Mouse (Mus musculus) hindbrain, embryonic 11.5 days (tissue): ENCODE data around the gene Dip2c. TPM values are rescaled to one million over a fixed set of nuclear protein-coding genes. Genes with fewer than 3 reads are reported as not detected.
A peak's percentile ranks its signal among the peaks of the same experiment; 100 is the strongest.

Source experiments
- ATAC-seq: fragments of 200-750 bp; cut with Nextera tagmentation; 2 replicates; pipeline ENCODE4 v1.8.0; 2017; ENCODE audit warnings: mild to moderate bottlenecking, moderate TSS enrichment, moderate library complexity; ENCODE audit not compliant: low FRiP score
- DNase-seq: peaks from one replicate; pipeline ENCODE4 v3.0.0-alpha.2; 2015; ENCODE audit warnings: low spot score
- H3K27ac ChIP-seq: fragments of 300-500 bp; sonication (generic); 2 replicates; pipeline ENCODE4 v1.5.1; 2014; ENCODE audit warnings: mild to moderate bottlenecking, low read depth, low read length
- H3K27me3 ChIP-seq: fragments of 300-500 bp; sonication (generic); 2 replicates; pipeline ENCODE4 v1.6.1; 2014; ENCODE audit warnings: mild to moderate bottlenecking, low read length, moderate library complexity, mixed read lengths; ENCODE audit not compliant: control insufficient read depth, insufficient read depth
- H3K36me3 ChIP-seq: fragments of 300-500 bp; sonication (generic); 2 replicates; pipeline ENCODE4 v1.6.1; 2014; ENCODE audit warnings: mild to moderate bottlenecking, low read length, moderate library complexity, mixed read lengths; ENCODE audit not compliant: control insufficient read depth, insufficient read depth
- H3K4me1 ChIP-seq: fragments of 300-500 bp; sonication (generic); replicated peaks from 2 replicates; pipeline ENCODE4 v1.6.1; 2014; ENCODE audit warnings: low read length, mixed read lengths; ENCODE audit not compliant: control insufficient read depth, insufficient read depth
- H3K4me2 ChIP-seq: fragments of 300-500 bp; sonication (generic); replicated peaks from 2 replicates; pipeline ENCODE4 v1.6.1; 2014; ENCODE audit warnings: mild to moderate bottlenecking, low read depth, low read length
- H3K4me3 ChIP-seq: fragments of 300-500 bp; sonication (generic); 2 replicates; pipeline ENCODE4 v1.5.1; 2014; ENCODE audit warnings: low read depth, low read length
- H3K9ac ChIP-seq: fragments of 300-500 bp; sonication (generic); 2 replicates; pipeline ENCODE4 v1.6.1; 2014; ENCODE audit warnings: low read depth, low read length
- H3K9me3 ChIP-seq: fragments of 300-500 bp; sonication (generic); 2 replicates; pipeline ENCODE4 v1.6.1; 2016; ENCODE audit warnings: low read length; ENCODE audit not compliant: control insufficient read depth
- WGBS: fragments of 180-500 bp; shearing (Covaris S2); extraction: QIAGEN DNeasy Blood & Tissue Kit; methylation state at CpG from one replicate; pipeline ENCODE4 v1.1.7; 2014; 5-methylcytosine and 5-hydroxymethylcytosine counted together
- polyA plus RNA-seq: library from polyadenylated mRNA; unstranded; fragments of >200 nt; fragmentation: Nextera tagmentation; extraction: Ambion mirVana; gene quantifications from 2 replicates; pipeline ENCODE4 v1.2.1, GENCODE M21; 2014

Dip2c gene
- polyA plus RNA-seq, 1 experiment from 2014 or later = 9.4 TPM

GRCm38 (mm10) chr13:9347448-9347847 lies 71.1 kb downstream of the Dip2c start:
- no peaks in the 10 kb centered on the region for H3K36me3 ChIP-seq
- ATAC-seq (no peak), DNase-seq (no peak)
- H3K9me3 ChIP-seq = no peaks in the 10 kb centered on the region
- no peak overlapping the region for H3K4me3 ChIP-seq
- no peaks in the 10 kb centered on the region for H3K27me3 ChIP-seq
- WGBS = 90% methylated on average over 3 of the region's 3 CpGs
- no peaks in the 10 kb centered on the region for H3K4me1 ChIP-seq
- H3K4me2 ChIP-seq = no peak overlapping the region
- H3K27ac ChIP-seq = no peak overlapping the region
- no peak overlapping the region for H3K9ac ChIP-seq

- no peak overlapping the region for H3K27ac ChIP-seq
- no peak overlapping the region for H3K9ac ChIP-seq
- H3K4me1 ChIP-seq = no peaks in the 10 kb centered on the region
- DNase-seq (no peak), ATAC-seq (no peak)
- H3K4me2 ChIP-seq = no peak overlapping the region
- 86% methylated on average over 2 of the region's 2 CpGs for WGBS
- H3K9me3 ChIP-seq = no peaks in the 10 kb centered on the region
- no peaks in the 10 kb centered on the region for H3K36me3 ChIP-seq
- H3K4me3 ChIP-seq = no peak overlapping the region
- no peaks in the 10 kb centered on the region for H3K27me3 ChIP-seq
Observed at GRCm38 (mm10) chr13:9350670-9351069, 74.3 kb downstream of the Dip2c start.

GRCm38 (mm10) chr13:9353890-9354289 lies 77.6 kb downstream of the Dip2c start:
- ATAC-seq (no peak), DNase-seq (no peak)
- H3K4me1 ChIP-seq = no peaks in the 10 kb centered on the region
- no peak overlapping the region for H3K9ac ChIP-seq
- H3K9me3 ChIP-seq = no peaks in the 10 kb centered on the region
- H3K4me2 ChIP-seq = no peak overlapping the region
- no peak overlapping the region for H3K27ac ChIP-seq
- WGBS = 97% methylated on average over 1 of the region's 1 CpGs
- H3K4me3 ChIP-seq = no peak overlapping the region
- no peaks in the 10 kb centered on the region for H3K27me3 ChIP-seq
- no peaks in the 10 kb centered on the region for H3K36me3 ChIP-seq

GRCm38 (mm10) chr13:9355331-9355730 lies 79.0 kb downstream of the Dip2c start:
- no peaks in the 10 kb centered on the region for H3K9me3 ChIP-seq
- 40% methylated on average over 4 of the region's 4 CpGs for WGBS
- peak; percentile 34 for DNase-seq

GRCm38 (mm10) chr13:9361457-9361856 lies 85.1 kb downstream of the Dip2c start:
- Histone ChIP-seq H3K4me1 (no peaks in the 10 kb centered on the region), H3K36me3 (no peaks in the 10 kb centered on the region), H3K27ac (no peak overlapping the region), H3K4me2 (no peak overlapping the region), H3K9me3 (no peaks in the 10 kb centered on the region), H3K27me3 (no peaks in the 10 kb centered on the region), H3K4me3 (no peak overlapping the region), H3K9ac (no peak overlapping the region)
- no peak for ATAC-seq
- DNase-seq = no peak
- 88% methylated on average over 2 of the region's 2 CpGs for WGBS

More at GRCm38 (mm10) chr13:9355331-9355730, 79.0 kb downstream of the Dip2c start:
- no peaks in the 10 kb centered on the region for H3K27me3 ChIP-seq
- no peak overlapping the region for H3K4me2 ChIP-seq
- no peak overlapping the region for H3K27ac ChIP-seq
- peak; percentile 65 for ATAC-seq
- H3K9ac ChIP-seq = no peak overlapping the region
- no peaks in the 10 kb centered on the region for H3K4me1 ChIP-seq
- no peak overlapping the region for H3K4me3 ChIP-seq
- H3K36me3 ChIP-seq = no peaks in the 10 kb centered on the region

GRCm38 (mm10) chr13:9371387-9371786 lies 95.1 kb downstream of the Dip2c start:
- H3K4me1 ChIP-seq = no peaks in the 10 kb centered on the region
- H3K36me3 ChIP-seq = no peaks in the 10 kb centered on the region
- ATAC-seq (no peak), DNase-seq (no peak)
- no peak overlapping the region for H3K9ac ChIP-seq
- H3K4me2 ChIP-seq = no peak overlapping the region
- H3K9me3 ChIP-seq = no peaks in the 10 kb centered on the region
- H3K27me3 ChIP-seq = no peaks in the 10 kb centered on the region
- 72% methylated on average over 1 of the region's 1 CpGs for WGBS
- no peak overlapping the region for H3K27ac ChIP-seq
- H3K4me3 ChIP-seq = no peak overlapping the region

- Histone ChIP-seq H3K4me2 (no peak overlapping the region), H3K36me3 (no peaks in the 10 kb centered on the region), H3K9ac (no peak overlapping the region), H3K9me3 (no peaks in the 10 kb centered on the region; the same call in 1 of the 2 replicates), H3K4me1 (no peaks in the 10 kb centered on the region), H3K27ac (no peak overlapping the region), H3K27me3 (no peaks in the 10 kb centered on the region), H3K4me3 (no peak overlapping the region)
- 77% methylated on average over 2 of the region's 2 CpGs for WGBS
- no peak for ATAC-seq
- no peak for DNase-seq
Observed at GRCm38 (mm10) chr13:9377130-9377529, 100.8 kb downstream of the Dip2c start.

- 86% methylated on average over 5 of the region's 5 CpGs for WGBS
Observed at GRCm38 (mm10) chr13:9380740-9381410, 104.5 kb downstream of the Dip2c start.

GRCm38 (mm10) chr13:9388017-9388416 lies 111.7 kb downstream of the Dip2c start:
- H3K27me3 ChIP-seq = no peaks in the 10 kb centered on the region
- no peak overlapping the region for H3K4me2 ChIP-seq
- H3K27ac ChIP-seq = no peak overlapping the region
- WGBS = 91% methylated on average over 2 of the region's 2 CpGs
- no peaks in the 10 kb centered on the region for H3K36me3 ChIP-seq
- no peak overlapping the region for H3K4me3 ChIP-seq
- H3K4me1 ChIP-seq = no peaks in the 10 kb centered on the region
- H3K9ac ChIP-seq = no peak overlapping the region
- ATAC-seq = no peak
- DNase-seq = no peak
- H3K9me3 ChIP-seq = no peaks in the 10 kb centered on the region

More at GRCm38 (mm10) chr13:9380740-9381410, 104.5 kb downstream of the Dip2c start:
- no peaks in the 10 kb centered on the region for H3K36me3 ChIP-seq
- no peak overlapping the region for H3K4me3 ChIP-seq
- H3K27ac ChIP-seq = no peak overlapping the region
- DNase-seq (no peak), ATAC-seq (no peak)
- H3K27me3 ChIP-seq = no peaks in the 10 kb centered on the region
- H3K9ac ChIP-seq = no peak overlapping the region
- H3K4me2 ChIP-seq = no peak overlapping the region
- no peaks in the 10 kb centered on the region for H3K4me1 ChIP-seq
- no peaks in the 10 kb centered on the region; the same call in 1 of the 2 replicates for H3K9me3 ChIP-seq
